Mouse (Mus musculus) heart, embryonic 15.5 days (tissue): ENCODE data around the gene Gm17606. TPM values are rescaled to one million over a fixed set of nuclear protein-coding genes. Genes with fewer than 3 reads are reported as not detected.
A peak's percentile ranks its signal among the peaks of the same experiment; 100 is the strongest.

Experiments used
- ATAC-seq: fragments of 200-750 bp; cut with Nextera tagmentation; replicated peaks from 2 replicates; pipeline ENCODE4 v1.8.0; 2017; ENCODE audit warnings: low read depth, moderate TSS enrichment; ENCODE audit not compliant: insufficient number of reproducible peaks, insufficient read depth, low FRiP score
- H3K27ac ChIP-seq: fragments of 300-500 bp; sonication (generic); 2 replicates; pipeline ENCODE4 v1.5.1; 2015; ENCODE audit warnings: mild to moderate bottlenecking, inconsistent platforms
- H3K27me3 ChIP-seq: fragments of 300-500 bp; sonication (generic); 2 replicates; pipeline ENCODE4 v1.6.1; 2015; ENCODE audit warnings: inconsistent platforms
- H3K36me3 ChIP-seq: fragments of 300-500 bp; sonication (generic); 2 replicates; pipeline ENCODE4 v1.6.1; 2015; ENCODE audit warnings: mild to moderate bottlenecking, inconsistent platforms
- H3K4me1 ChIP-seq: fragments of 300-500 bp; sonication (generic); replicated peaks from 2 replicates; pipeline ENCODE4 v1.6.1; 2015; ENCODE audit warnings: inconsistent platforms
- H3K4me2 ChIP-seq: fragments of 300-500 bp; sonication (generic); 2 replicates; pipeline ENCODE4 v1.6.1; 2015; ENCODE audit warnings: inconsistent platforms, mild to moderate bottlenecking, moderate library complexity
- H3K4me3 ChIP-seq: fragments of 300-500 bp; sonication (generic); 2 replicates; pipeline ENCODE4 v1.5.1; 2015; ENCODE audit warnings: mild to moderate bottlenecking, inconsistent platforms
- H3K9ac ChIP-seq: fragments of 300-500 bp; sonication (generic); 2 replicates; pipeline ENCODE4 v1.6.1; 2015; ENCODE audit warnings: mild to moderate bottlenecking, inconsistent platforms
- H3K9me3 ChIP-seq: fragments of 300-500 bp; sonication (generic); replicated peaks from 2 replicates; pipeline ENCODE4 v1.6.1; 2016; ENCODE audit warnings: inconsistent platforms
- WGBS: fragments of 180-500 bp; shearing (Covaris S2); methylation state at CpG from one replicate; pipeline ENCODE4 v1.1.7; 2015; ENCODE audit warnings: mixed read lengths; 5-methylcytosine and 5-hydroxymethylcytosine counted together
- polyA plus RNA-seq: library from polyadenylated mRNA; unstranded; fragments of >200 nt; fragmentation: Nextera tagmentation; extraction: Ambion mirVana; gene quantifications from 2 replicates; pipeline ENCODE4 v1.2.1, GENCODE M21; 2015

The Gm17606 gene
- polyA plus RNA-seq, 1 experiment from 2014 or later, result not detected

DNA sequence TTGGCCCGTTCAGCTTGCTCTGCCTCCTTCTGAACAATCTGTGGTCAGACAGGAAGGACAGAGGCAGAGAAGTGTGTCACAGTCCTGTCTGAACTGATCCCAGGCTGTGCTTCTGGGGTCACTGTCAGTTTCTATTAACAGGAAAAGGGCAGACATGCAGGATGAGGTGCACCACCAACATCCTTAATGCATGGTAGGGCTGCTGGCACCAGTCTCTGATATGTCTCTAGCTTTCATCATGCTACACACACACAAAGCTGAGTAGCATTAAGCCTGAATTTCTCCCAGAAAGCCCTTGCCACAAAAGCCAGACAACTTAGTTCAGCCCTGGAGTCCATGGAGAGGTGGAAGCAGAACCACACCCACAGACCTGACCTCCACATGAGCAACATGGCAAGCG, 2.3 kb downstream of the Gm17606 start:
- 90% methylated on average over 2 of the region's 2 CpGs for WGBS
- peaks cover 59% of the 10 kb centered on the region for H3K36me3 ChIP-seq
- H3K4me2 ChIP-seq, result no peak overlapping the region
- no peak overlapping the region for H3K9ac ChIP-seq
- ATAC-seq, result no peak
- H3K9me3 ChIP-seq, result no peaks in the 10 kb centered on the region
- H3K4me3 ChIP-seq, result no peak overlapping the region
- H3K27me3 ChIP-seq, result no peaks in the 10 kb centered on the region; the same call in 1 of the 2 replicates
- no peak overlapping the region for H3K27ac ChIP-seq
- H3K4me1 ChIP-seq, result peaks cover 14% of the 10 kb centered on the region

DNA sequence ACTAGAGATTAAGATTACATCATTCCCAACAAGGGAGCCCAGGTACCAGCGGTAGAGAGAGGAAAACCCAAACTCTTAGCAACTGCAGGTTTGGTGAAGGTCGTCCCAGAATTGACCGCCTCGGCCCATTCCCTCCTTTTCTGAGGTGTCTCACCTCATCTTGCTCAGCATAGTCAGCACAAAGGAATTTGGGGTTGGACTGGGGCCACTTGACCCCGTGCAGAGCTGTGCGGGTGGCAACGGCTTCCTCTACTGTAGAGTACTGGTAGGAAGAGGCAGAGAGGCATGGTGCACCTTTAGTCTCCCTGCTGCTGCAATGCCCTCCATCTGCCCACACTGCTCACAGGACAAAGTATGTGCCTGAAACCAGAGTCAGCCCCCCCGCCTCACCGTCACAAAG, 3.5 kb downstream of the Gm17606 start:
- Histone ChIP-seq H3K27me3 (no peaks in the 10 kb centered on the region; the same call in 1 of the 2 replicates), H3K27ac (no peak overlapping the region), H3K4me3 (no peak overlapping the region), H3K4me2 (no peak overlapping the region), H3K4me1 (peaks cover 16% of the 10 kb centered on the region), H3K9ac (no peak overlapping the region), H3K36me3 (peaks cover 69% of the 10 kb centered on the region), H3K9me3 (no peaks in the 10 kb centered on the region)
- 64% methylated on average over 9 of the region's 9 CpGs for WGBS
- no peak for ATAC-seq

DNA sequence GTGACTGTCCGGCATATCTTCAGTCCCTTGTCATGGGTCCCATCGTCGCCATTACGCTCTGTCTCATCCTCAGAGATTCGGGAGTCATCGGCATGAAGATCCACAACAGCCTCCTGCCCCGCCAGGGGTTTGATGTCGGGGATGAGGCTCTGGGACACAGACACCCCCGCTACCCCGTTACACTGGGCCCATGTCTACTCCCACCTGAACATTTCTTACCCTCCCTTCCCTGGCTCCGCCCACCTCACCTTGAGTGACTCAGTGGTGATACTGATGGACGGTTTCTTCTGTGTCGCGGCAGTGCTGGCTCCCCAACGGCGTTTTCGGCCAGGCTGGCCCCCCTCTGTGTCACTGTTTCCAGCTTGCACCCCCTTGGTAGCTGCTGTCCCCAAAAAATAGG, 5.7 kb downstream of the Gm17606 start:
- no peak for ATAC-seq
- H3K4me2 ChIP-seq, result no peak overlapping the region
- H3K36me3 ChIP-seq, result peaks cover 87% of the 10 kb centered on the region
- H3K27ac ChIP-seq, result no peak overlapping the region
- WGBS, result 94% methylated on average over 17 of the region's 17 CpGs
- H3K9ac ChIP-seq, result no peak overlapping the region
- H3K4me1 ChIP-seq, result peaks cover 10% of the 10 kb centered on the region
- H3K4me3 ChIP-seq, result no peak overlapping the region
- no peaks in the 10 kb centered on the region for H3K9me3 ChIP-seq
- H3K27me3 ChIP-seq, result no peaks in the 10 kb centered on the region

DNA sequence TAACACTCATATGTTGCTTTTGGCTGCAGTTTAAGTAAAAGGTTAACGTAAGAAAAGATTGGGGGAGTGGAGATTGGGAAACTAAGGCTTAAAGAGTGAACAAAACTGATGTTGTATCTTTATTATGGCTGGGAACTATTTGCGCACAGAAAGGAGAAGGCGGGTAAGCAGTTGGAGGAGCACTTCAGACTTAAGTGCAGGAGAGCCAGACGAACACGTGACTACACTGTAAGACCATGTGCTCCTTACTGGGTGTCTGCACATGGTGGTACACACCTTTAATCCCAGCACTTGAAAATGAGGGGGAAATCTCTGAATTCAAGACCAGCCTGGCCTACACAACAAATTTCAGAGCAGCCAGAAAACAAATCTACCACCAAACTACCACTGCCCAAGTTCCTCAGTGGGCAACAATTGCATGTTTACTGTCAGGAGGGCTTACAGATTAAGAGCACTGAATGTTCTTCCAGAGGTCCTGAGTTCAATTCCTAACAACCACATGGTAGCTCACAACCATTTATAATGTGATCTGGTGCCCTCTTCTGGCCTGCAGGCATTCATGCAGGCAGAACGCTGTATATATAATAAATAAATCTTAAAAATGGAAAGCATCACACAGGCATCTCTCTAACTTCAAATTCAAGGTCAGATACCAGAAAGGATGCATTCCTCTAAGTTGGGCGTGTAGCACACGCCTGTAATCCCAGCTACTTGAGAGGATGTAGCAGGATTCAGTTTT, 6.3 kb downstream of the Gm17606 start:
- ATAC-seq, result no peak
- no peaks in the 10 kb centered on the region for H3K27me3 ChIP-seq
- no peak overlapping the region for H3K4me2 ChIP-seq
- 90% methylated on average over 8 of the region's 8 CpGs for WGBS
- H3K9me3 ChIP-seq, result no peaks in the 10 kb centered on the region
- no peak overlapping the region for H3K9ac ChIP-seq
- H3K36me3 ChIP-seq, result peaks cover 92% of the 10 kb centered on the region
- no peak overlapping the region for H3K4me3 ChIP-seq
- no peak overlapping the region for H3K27ac ChIP-seq
- H3K4me1 ChIP-seq, result peaks cover 14% of the 10 kb centered on the region

DNA sequence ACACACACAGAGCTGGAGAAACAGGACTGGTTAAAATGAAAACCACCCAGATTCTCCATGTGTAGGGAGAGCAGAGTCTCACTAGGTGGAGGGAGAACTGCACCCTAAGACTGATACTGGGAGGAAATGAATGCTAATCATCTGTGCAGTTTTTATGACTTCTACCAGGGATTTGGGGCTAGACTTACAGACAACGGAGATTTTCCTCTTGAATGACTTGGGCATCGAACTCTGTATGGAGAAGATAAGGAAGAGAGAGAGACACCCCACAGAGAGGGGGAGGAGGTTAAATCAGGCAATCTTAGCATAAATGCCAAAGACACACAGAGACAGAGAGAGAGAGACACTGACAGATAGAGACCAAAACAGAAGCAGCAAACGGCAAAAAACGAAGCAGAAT, 7.1 kb downstream of the Gm17606 start:
- no peaks in the 10 kb centered on the region for H3K27me3 ChIP-seq
- peaks cover 84% of the 10 kb centered on the region for H3K36me3 ChIP-seq
- no peak overlapping the region for H3K4me2 ChIP-seq
- 76% methylated on average over 4 of the region's 4 CpGs for WGBS
- H3K4me3 ChIP-seq, result no peak overlapping the region
- H3K27ac ChIP-seq, result no peak overlapping the region
- H3K9ac ChIP-seq, result no peak overlapping the region
- ATAC-seq, result no peak
- no peaks in the 10 kb centered on the region for H3K9me3 ChIP-seq
- peaks cover 22% of the 10 kb centered on the region for H3K4me1 ChIP-seq

DNA sequence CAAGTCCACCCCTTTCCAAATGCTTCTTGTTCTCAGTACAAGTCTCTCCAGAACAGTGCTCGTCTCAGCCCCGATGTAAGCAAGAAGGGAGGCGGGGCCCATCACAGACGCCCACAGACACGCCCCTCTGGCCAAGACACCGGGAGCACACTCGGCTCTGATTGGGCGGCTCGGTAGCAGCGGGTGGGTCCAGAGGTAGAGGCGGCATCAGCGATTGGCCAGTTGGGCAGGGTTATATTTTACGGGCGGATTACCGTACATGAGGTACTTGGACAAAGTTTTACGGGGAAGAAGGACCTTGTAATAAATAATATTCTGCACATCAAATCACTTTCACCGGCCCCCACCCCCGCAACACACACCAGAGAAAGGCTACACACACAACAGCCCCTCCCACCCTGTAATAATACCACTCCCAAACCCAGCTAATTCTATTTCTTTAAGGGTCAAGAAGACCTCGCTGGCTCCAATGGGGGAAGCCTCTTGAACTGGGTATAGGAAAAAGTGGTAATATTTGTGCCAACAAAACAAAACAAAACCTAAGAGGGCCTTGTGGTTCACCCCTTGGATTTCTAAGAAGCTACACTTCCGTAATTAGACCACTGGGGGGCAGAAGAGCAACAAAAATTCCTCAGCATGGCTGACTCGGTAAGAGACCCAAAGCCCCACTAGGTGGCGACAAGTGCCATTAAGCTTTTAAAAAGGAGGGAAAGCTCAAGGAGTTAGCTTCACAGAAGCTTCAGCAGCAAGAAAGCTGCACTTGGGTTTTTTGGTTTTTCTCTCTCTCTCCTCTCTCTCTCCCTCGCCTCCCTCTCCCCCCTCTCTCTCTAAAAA, 10.1 kb downstream of the Gm17606 start:
- Histone ChIP-seq H3K9me3 (no peaks in the 10 kb centered on the region), H3K4me2 (no peak overlapping the region), H3K27ac (no peak overlapping the region), H3K9ac (no peak overlapping the region), H3K4me1 (peaks cover 33% of the 10 kb centered on the region), H3K36me3 (peaks cover 61% of the 10 kb centered on the region), H3K27me3 (no peaks in the 10 kb centered on the region), H3K4me3 (no peak overlapping the region)
- ATAC-seq, result 0 out of 2 replicates have a peak, but pooled peaks have one; percentile 7
- WGBS, result 59% methylated on average over 23 of the region's 23 CpGs

DNA sequence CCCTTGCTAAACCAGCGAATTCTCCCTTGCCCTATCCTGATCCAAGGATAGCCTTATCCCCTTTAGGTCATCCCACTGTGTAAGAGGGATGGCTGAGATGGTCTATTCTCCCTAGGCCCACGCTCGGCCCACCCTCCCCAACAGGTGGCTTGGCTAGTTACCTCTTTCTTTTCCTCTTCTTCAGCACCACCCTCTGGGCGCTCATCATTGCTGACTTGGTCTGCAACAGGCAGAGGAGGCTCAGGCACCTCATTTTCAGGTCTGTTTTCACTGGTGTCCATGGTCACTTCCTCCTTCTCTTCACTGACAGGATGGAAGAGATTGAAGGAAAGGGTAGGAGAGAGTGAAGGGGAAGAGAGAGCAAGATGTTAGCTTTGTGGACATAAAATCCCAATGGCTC, 10.8 kb downstream of the Gm17606 start:
- H3K9ac ChIP-seq, result no peak overlapping the region

DNA sequence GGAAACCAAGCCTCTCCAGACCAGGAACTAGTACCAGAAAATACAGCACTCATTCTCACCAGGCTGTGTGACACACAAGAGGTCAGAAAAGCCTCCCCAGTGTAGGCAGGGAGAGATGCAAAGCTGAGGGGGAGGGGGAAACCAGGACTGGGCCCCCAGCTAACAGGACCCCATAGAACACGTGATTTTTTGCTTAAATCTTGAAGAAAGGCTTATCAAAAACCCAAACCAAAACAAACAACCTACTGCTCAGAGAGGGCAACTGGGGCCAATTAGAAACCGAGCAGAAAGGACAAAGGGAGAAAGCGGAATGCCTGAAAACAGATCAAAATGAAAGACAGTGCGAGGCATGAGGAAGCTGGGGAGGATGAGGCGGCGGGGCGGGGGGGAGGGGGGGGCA, 12.0 kb downstream of the Gm17606 start:
- Histone ChIP-seq H3K27ac (peak overlapping the region; percentile 88), H3K4me3 (peak overlapping the region; percentile 62), H3K4me2 (peak overlapping the region; percentile 74), H3K9ac (peak overlapping the region; percentile 76), H3K27me3 (no peaks in the 10 kb centered on the region), H3K4me1 (peaks cover 33% of the 10 kb centered on the region), H3K36me3 (peaks cover 59% of the 10 kb centered on the region), H3K9me3 (no peaks in the 10 kb centered on the region)
- WGBS, result 0% methylated on average over 7 of the region's 7 CpGs
- ATAC-seq, result no peak

More for the DNA sequence above, 10.8 kb downstream of the Gm17606 start:
- Histone ChIP-seq H3K36me3 (peaks cover 61% of the 10 kb centered on the region), H3K27ac (peak overlapping the region; percentile 38; the same call in 1 of the 2 replicates), H3K4me3 (no peak overlapping the region), H3K9me3 (no peaks in the 10 kb centered on the region), H3K27me3 (no peaks in the 10 kb centered on the region), H3K4me1 (peaks cover 33% of the 10 kb centered on the region), H3K4me2 (no peak overlapping the region)
- 77% methylated on average over 4 of the region's 4 CpGs for whole genome bisulfite sequencing
- no peak for ATAC-seq

DNA sequence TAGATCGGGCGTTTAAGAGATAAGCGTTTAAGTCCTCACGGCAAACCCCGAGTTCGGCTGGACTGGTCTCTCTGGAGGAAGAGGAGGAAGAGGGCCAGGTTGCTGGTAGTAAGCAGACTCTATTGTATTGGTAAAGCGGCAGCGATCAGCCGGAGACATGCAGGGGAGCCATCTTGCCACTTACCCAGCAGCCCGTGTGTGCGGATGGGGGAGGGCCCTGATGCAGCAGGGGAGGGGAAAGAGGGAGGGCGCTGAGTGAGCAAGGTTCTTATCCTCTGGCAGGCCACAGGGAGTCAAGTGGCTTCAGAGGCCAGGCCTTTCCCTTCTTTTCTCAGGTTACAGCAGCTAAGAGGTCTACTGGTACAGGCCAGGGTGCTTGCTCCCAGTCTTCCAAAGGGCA, 12.7 kb downstream of the Gm17606 start:
- H3K4me3 ChIP-seq, result peak overlapping the region; percentile 62
- ATAC-seq, result peak; percentile 91
- peak overlapping the region; percentile 88 for H3K27ac ChIP-seq
- H3K4me1 ChIP-seq, result peaks cover 33% of the 10 kb centered on the region
- peak overlapping the region; percentile 74 for H3K4me2 ChIP-seq
- peaks cover 57% of the 10 kb centered on the region for H3K36me3 ChIP-seq
- no peaks in the 10 kb centered on the region for H3K9me3 ChIP-seq
- H3K9ac ChIP-seq, result peak overlapping the region; percentile 76
- H3K27me3 ChIP-seq, result no peaks in the 10 kb centered on the region
- 0% methylated on average over 12 of the region's 12 CpGs for WGBS

DNA sequence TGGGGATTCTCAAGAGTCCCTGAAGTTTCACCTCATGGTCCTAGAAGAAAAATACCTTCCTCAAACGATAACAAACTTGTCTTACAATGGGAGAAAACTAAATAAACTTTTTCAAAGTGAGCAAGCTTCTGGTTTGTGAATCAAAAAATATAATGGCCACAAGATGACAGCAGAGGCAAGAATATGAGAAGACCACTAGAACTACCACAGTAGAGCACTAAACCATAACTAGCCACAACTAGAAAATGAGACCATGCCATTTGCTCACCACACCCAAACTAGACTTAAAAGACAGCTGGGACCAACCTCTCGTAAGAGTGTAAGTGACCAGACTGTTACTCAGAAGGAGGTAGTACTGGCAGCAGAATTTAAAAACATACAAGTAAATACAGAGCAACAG, 19.3 kb downstream of the Gm17606 start:
- Histone ChIP-seq H3K4me2 (no peak overlapping the region), H3K4me3 (no peak overlapping the region), H3K27me3 (no peaks in the 10 kb centered on the region), H3K36me3 (peaks cover 93% of the 10 kb centered on the region), H3K4me1 (no peaks in the 10 kb centered on the region), H3K9ac (no peak overlapping the region), H3K9me3 (no peaks in the 10 kb centered on the region), H3K27ac (no peak overlapping the region)
- WGBS, result 88% methylated on average over 2 of the region's 2 CpGs
- no peak for ATAC-seq

DNA sequence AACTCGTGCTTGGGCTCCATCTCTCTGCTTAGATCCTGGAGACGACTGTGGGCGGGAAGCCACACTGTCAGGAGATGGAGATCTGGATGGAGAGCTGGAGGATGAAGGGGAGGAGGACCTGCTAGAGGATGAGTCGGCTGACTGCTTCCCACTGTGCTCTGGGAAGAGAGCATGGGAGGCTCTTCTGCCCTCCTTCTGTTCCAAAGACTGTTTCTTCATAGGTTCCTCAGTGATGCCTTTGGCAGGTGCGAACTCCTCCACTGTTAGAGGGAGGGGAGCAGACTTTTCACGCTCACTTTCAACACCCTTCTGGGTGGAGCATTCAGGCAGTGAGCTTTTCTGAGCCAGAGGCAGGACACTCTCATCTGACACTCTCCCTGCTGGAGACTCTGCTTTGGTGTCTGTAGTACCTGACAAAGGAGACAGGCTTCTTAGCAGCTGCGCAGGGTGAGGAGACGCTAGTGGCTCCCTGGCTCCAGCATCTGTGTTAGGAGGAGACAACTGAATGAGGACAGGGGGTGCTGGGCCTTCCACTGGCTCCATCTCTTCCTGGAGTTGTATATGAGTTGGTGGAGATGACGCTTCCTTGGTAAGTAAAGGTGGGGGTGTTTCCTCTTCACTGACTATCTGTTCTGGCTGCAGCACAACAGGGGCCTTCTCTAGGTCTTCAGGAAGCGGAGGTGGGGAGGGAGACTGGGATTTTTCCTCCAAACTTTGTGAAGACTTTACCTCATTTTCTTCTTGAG, 23.9 kb downstream of the Gm17606 start:
- Histone ChIP-seq H3K4me1 (no peaks in the 10 kb centered on the region), H3K4me2 (no peak overlapping the region), H3K9me3 (no peaks in the 10 kb centered on the region), H3K9ac (no peak overlapping the region), H3K27ac (no peak overlapping the region), H3K36me3 (peaks cover 96% of the 10 kb centered on the region), H3K4me3 (no peak overlapping the region), H3K27me3 (no peaks in the 10 kb centered on the region)
- 88% methylated on average over 10 of the region's 10 CpGs for WGBS
- ATAC-seq, result no peak
